Mouse (Mus musculus) liver, embryonic 16.5 days (tissue): ENCODE results near the gene Vangl1. TPM values are rescaled to one million over a fixed set of nuclear protein-coding genes. Genes with fewer than 3 reads are reported as not detected.
"Not testable (repeated sequence)": the region's sequence is repeated elsewhere in the genome, so short reads cannot be mapped to it uniquely, and the experiment has no call there.

Experiments
- ATAC-seq: fragments of 200-750 bp; cut with Nextera tagmentation; 2 replicates; pipeline ENCODE4 v1.8.0; 2017; ENCODE audit warnings: low read depth, mild to moderate bottlenecking, moderate number of reproducible peaks, moderate library complexity
- H3K27ac ChIP-seq: fragments of 300-500 bp; sonication (generic); 2 replicates; pipeline ENCODE4 v1.5.1; 2014; ENCODE audit warnings: mild to moderate bottlenecking, low read length
- H3K27me3 ChIP-seq: fragments of 300-500 bp; sonication (generic); 2 replicates; pipeline ENCODE4 v1.6.1; 2014; ENCODE audit warnings: low read depth, low read length, mixed read lengths; ENCODE audit not compliant: control insufficient read depth, insufficient read depth
- H3K36me3 ChIP-seq: fragments of 300-500 bp; sonication (generic); 2 replicates; pipeline ENCODE4 v1.6.1; 2014; ENCODE audit warnings: mild to moderate bottlenecking; ENCODE audit not compliant: control insufficient read depth, insufficient read depth
- H3K4me1 ChIP-seq: fragments of 300-500 bp; sonication (generic); 2 replicates; pipeline ENCODE4 v1.6.1; 2014; ENCODE audit warnings: low read depth, low read length, mixed read lengths; ENCODE audit not compliant: control insufficient read depth
- H3K4me2 ChIP-seq: fragments of 300-500 bp; sonication (generic); 2 replicates; pipeline ENCODE4 v1.6.1; 2014; ENCODE audit warnings: low read depth, low read length, mixed read lengths
- H3K4me3 ChIP-seq: fragments of 300-500 bp; sonication (generic); 2 replicates; pipeline ENCODE4 v1.5.1; 2014; ENCODE audit warnings: low read depth, mild to moderate bottlenecking, low read length
- H3K9ac ChIP-seq: fragments of 300-500 bp; sonication (generic); 2 replicates; pipeline ENCODE4 v1.6.1; 2014; ENCODE audit warnings: low read depth, low read length
- H3K9me3 ChIP-seq: fragments of 300-500 bp; sonication (generic); replicated peaks from 2 replicates; pipeline ENCODE4 v1.6.1; 2016; ENCODE audit warnings: low read length; ENCODE audit not compliant: control insufficient read depth
- WGBS: fragments of 180-500 bp; shearing (Covaris S2); extraction: QIAGEN DNeasy Blood & Tissue Kit; methylation state at CpG from one replicate; pipeline ENCODE4 v1.1.7; 2014; ENCODE audit not compliant: insufficient replicate concordance; 5-methylcytosine and 5-hydroxymethylcytosine counted together
- polyA plus RNA-seq: library from polyadenylated mRNA; unstranded; fragments of >200 nt; fragmentation: Nextera tagmentation; extraction: Ambion mirVana; gene quantifications from 2 replicates; pipeline ENCODE4 v1.2.1, GENCODE M21; 2015

Vangl1 gene
- polyA plus RNA-seq, 1 experiment from 2014 or later, result 59.3 TPM

DNA sequence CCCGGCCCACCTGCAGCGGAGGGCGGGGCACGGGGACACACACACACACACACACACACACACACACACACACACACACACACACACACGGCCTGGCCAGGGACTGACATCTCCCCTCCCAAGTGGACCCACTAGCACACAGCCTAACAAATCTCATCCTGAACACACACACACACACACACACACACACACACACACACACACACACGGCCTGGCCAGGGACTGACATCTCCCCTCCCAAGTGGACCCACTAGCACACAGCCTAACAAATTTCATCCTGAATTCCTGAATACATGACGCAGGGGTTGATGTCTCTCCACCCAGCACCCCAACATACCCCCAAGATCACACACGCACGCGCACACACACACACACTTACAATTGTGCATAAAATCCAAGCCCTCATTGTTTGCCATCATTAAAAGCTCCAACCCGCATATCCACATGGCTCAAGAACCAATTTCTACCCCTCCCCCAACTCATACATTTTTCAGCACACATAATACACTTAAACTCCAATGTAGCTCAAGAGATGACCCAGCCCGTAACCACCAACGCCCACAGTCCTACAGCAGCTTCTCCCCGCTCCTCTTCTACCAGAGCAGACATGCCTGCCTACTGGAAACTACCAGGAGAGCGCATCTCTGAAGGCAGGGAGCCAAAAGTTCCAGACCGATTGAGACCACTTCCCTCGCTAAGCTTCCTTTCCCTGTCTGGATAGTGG, 403 bp upstream of the Vangl1 start:
- not testable (repeated sequence) for H3K9ac ChIP-seq, H3K9me3 ChIP-seq, H3K27ac ChIP-seq, H3K36me3 ChIP-seq, H3K4me1 ChIP-seq, ATAC-seq
- Histone ChIP-seq H3K4me2 (peak overlapping the region; percentile 73), H3K4me3 (peak overlapping the region; percentile 60), H3K27me3 (peaks cover 59% of the 10 kb centered on the region)
- WGBS, result 12% methylated on average over 13 of the region's 17 CpGs

DNA sequence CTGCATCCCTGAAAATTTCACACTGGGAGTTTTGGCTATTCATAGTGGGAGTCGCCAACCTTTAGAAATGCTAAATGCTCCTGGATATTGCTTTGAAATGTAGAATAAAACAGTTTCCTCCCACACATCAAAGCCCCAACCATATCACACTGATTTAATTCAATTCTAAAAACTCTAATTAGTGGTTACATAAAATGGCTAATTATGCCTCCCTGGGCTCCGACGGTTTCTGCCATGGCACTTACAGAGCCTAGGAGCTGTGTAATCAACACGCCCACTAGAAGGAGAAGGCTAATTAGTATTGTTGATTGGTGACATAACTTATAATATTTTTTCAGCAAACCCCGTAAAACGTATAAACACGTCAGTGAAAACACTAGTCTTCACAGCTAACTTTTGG, 1.4 kb downstream of the Vangl1 start:
- 17% methylated on average over 7 of the region's 7 CpGs for WGBS
- peak overlapping the region; percentile 60 for H3K4me3 ChIP-seq
- H3K27ac ChIP-seq, result no peak overlapping the region

DNA sequence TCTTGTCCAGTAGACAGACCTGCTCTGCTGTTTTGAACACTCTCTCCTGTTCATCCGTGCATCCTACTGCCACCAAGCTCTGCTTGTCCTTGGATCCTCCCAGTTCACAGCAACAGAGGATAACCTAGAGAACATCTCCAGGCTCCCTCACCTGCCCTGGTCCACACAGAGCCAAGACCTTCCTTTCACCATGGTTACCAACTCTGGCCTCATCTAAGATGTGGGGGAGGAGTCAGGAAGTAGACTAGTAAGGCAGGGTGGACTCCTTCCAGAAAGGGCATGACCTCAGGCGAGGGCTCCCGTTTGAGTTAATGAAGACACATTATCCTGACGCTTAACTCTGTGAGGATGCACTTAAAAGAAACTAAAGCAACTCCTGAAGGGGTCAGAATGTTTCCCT, 4.5 kb downstream of the Vangl1 start:
- WGBS, result 33% methylated on average over 4 of the region's 4 CpGs
- Histone ChIP-seq H3K9me3 (no peaks in the 10 kb centered on the region), H3K36me3 (no peaks in the 10 kb centered on the region), H3K4me3 (no peak overlapping the region), H3K27ac (no peak overlapping the region), H3K9ac (no peak overlapping the region), H3K27me3 (peaks cover 40% of the 10 kb centered on the region), H3K4me1 (no peaks in the 10 kb centered on the region; the same call in 1 of the 2 replicates), H3K4me2 (no peak overlapping the region)
- ATAC-seq, result no peak

More for the DNA sequence above, 1.4 kb downstream of the Vangl1 start:
- Histone ChIP-seq H3K4me2 (peak overlapping the region; percentile 73), H3K9ac (no peak overlapping the region), H3K27me3 (peaks cover 59% of the 10 kb centered on the region), H3K9me3 (no peaks in the 10 kb centered on the region), H3K36me3 (no peaks in the 10 kb centered on the region), H3K4me1 (no peaks in the 10 kb centered on the region)
- ATAC-seq, result no peak

DNA sequence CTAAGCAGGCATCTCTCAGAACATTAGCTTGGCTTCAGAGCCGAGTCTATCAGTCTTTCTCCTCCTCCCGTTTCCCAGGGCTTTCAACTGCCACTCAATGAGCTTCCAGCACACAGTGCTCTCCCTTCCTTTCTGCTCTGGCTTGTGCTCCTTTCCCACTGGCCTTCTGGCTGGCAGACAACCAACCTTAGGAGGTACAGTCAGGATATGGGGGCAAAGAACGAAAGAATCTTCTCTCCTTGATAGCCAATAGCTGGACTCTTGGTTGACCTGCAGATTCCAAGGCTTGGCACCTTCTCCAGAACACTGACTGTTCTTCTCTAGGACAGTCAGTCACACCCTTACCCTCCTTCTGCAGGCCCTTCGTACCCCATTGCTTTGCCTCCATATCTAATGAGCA, 5.3 kb downstream of the Vangl1 start:
- Histone ChIP-seq H3K4me2 (no peak overlapping the region), H3K27me3 (peaks cover 40% of the 10 kb centered on the region), H3K9ac (no peak overlapping the region), H3K4me3 (no peak overlapping the region), H3K4me1 (no peaks in the 10 kb centered on the region; the same call in 1 of the 2 replicates), H3K36me3 (no peaks in the 10 kb centered on the region), H3K9me3 (no peaks in the 10 kb centered on the region), H3K27ac (no peak overlapping the region)
- WGBS, result 49% methylated on average over 4 of the region's 4 CpGs
- no peak for ATAC-seq

DNA sequence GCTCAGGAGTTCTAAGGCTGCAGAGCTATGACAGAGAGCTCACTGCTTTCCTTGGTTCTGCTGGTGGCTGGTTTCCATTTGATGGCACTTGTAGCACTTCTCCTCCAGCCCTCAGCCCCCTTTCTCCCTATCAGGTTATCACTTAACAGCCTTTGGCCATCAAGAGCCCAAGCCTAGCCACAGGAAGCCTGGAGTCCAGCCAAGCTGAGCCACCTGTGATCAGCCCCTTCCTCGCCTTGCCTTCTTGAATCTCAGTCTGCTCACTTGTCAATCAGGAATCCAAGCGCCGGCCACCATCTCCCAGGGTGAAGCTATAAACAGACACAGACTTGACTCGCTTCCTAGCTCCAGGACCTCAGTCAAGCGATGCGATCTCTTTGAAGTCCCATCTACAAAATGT, 6.0 kb downstream of the Vangl1 start:
- Histone ChIP-seq H3K27me3 (peaks cover 40% of the 10 kb centered on the region), H3K4me2 (no peak overlapping the region), H3K9ac (no peak overlapping the region), H3K36me3 (no peaks in the 10 kb centered on the region), H3K4me3 (no peak overlapping the region), H3K27ac (no peak overlapping the region), H3K4me1 (peaks cover 3% of the 10 kb centered on the region), H3K9me3 (no peaks in the 10 kb centered on the region)
- no peak for ATAC-seq
- WGBS, result 55% methylated on average over 6 of the region's 6 CpGs

DNA sequence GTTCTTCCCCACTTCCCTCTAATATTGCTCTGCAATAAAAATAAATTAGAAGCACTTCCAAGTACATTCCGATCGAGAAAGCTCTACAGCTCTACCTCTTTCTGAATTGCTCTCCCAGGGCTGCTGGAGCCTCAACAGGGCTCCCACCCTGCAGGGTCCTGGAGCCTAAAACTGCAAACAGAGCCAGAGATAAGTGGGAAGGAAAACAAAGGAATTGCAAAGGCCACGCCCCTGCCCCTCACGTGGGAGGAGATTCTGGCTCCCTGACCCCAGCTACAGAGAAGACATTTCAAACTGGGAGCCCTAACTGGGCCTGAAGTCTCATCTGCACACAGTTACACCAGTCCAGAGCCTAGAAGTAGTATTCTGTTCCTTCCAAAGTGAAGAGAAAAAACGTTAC, 6.7 kb downstream of the Vangl1 start:
- Histone ChIP-seq H3K36me3 (no peaks in the 10 kb centered on the region), H3K9me3 (no peaks in the 10 kb centered on the region), H3K27ac (no peak overlapping the region), H3K27me3 (peaks cover 40% of the 10 kb centered on the region), H3K4me3 (no peak overlapping the region), H3K4me1 (peaks cover 3% of the 10 kb centered on the region), H3K9ac (no peak overlapping the region), H3K4me2 (no peak overlapping the region)
- ATAC-seq, result no peak
- WGBS, result 39% methylated on average over 5 of the region's 5 CpGs

DNA sequence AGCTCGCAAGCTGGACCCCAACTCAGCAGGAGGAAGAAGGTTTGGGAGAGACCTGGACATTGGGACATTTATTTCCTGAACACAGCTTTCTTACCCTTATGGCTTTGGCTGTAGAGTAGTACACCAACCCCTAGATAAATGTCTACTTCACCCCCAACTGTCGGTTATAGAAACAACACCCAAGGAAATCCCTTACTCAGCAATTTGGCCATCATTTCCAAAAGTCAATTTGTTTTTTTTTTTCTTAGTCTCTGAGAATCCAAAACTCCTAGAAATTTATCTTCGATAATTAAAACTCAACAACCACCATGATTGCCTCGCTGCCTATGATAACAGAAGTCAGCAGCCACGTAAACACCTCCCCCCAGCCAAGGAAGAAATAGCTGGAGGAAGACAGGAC, 7.3 kb downstream of the Vangl1 start:
- 57% methylated on average over 5 of the region's 5 CpGs for WGBS
- peaks cover 3% of the 10 kb centered on the region for H3K4me1 ChIP-seq
- H3K27ac ChIP-seq, result no peak overlapping the region
- no peak for ATAC-seq
- no peak overlapping the region for H3K4me2 ChIP-seq
- H3K9ac ChIP-seq, result no peak overlapping the region
- H3K27me3 ChIP-seq, result peaks cover 38% of the 10 kb centered on the region
- H3K9me3 ChIP-seq, result no peaks in the 10 kb centered on the region
- no peak overlapping the region for H3K4me3 ChIP-seq
- H3K36me3 ChIP-seq, result no peaks in the 10 kb centered on the region

DNA sequence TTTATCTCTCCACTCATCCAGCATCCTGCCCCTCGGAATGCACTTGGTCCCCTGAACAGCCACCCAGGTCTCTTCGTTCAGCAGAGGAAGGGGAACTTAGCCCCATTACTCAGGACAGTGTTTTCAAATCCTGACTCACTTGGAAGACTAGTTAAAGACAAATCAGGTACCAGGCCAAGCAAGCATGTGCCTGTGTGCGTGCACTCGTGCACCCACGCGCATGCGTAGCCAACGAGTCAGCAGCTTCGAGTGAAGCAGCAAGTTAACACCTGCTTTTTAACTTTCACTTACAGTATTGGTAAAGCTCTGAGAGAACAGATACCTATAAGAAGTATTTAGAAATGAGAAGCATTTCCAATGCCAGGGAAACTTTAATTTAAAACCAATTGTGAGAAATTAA, 8.3 kb downstream of the Vangl1 start:
- Histone ChIP-seq H3K27ac (no peak overlapping the region), H3K9ac (no peak overlapping the region), H3K4me3 (no peak overlapping the region), H3K27me3 (peaks cover 28% of the 10 kb centered on the region), H3K36me3 (no peaks in the 10 kb centered on the region), H3K4me1 (peaks cover 3% of the 10 kb centered on the region), H3K9me3 (no peaks in the 10 kb centered on the region), H3K4me2 (no peak overlapping the region)
- 81% methylated on average over 9 of the region's 9 CpGs for WGBS
- ATAC-seq, result no peak

DNA sequence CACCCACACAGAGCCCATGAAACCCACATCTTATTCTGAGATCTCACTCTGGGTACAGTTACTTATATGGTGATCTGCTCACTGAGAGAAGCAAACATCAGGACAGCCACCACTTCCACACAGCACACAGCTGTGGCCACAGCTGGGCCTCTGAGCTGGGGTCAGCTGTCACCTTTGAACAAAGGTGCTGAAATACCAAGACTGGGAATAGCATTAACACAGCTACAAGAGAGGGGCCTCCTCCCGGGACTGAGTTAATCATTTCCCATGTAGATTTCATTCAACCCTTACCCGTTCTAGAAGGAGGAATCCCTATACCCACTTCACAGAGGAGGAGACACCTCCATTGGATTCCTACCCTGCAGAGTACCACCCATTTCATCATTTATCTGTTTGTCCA, 8.7 kb downstream of the Vangl1 start:
- Histone ChIP-seq H3K9me3 (no peaks in the 10 kb centered on the region), H3K4me3 (no peak overlapping the region), H3K27ac (no peak overlapping the region), H3K36me3 (no peaks in the 10 kb centered on the region), H3K27me3 (peaks cover 27% of the 10 kb centered on the region), H3K9ac (no peak overlapping the region), H3K4me1 (peaks cover 3% of the 10 kb centered on the region), H3K4me2 (no peak overlapping the region)
- 0 out of 2 replicates have a peak, but pooled peaks have one; percentile 31 for ATAC-seq
- WGBS, result 68% methylated on average over 2 of the region's 2 CpGs
